Mouse (Mus musculus) MEL (cell line): ENCODE measurements around the gene Grin2d. TPM values are rescaled to one million over a fixed set of nuclear protein-coding genes. Genes with fewer than 3 reads are reported as not detected.

Experiments used
- DNase-seq: peaks from one replicate; pipeline ENCODE4 v3.0.0; 2011; ENCODE audit warnings: low read depth, low spot score
- H3K27ac ChIP-seq: 2 replicates; pipeline ENCODE4 v1.5.1; 2012; ENCODE audit warnings: low read depth, mild to moderate bottlenecking, control low read depth, low read length, moderate library complexity; ENCODE audit not compliant: control insufficient read depth
- H3K27me3 ChIP-seq, 2 experiments: fragments of 150-350 bp in 1 of 2; sonication (generic) in 1 of 2; 2 replicates each; pipeline ENCODE4 v1.6.1; 2012; ENCODE audit warnings: low read length in 2 of 2, mild to moderate bottlenecking in 2 of 2, improper control_type of control experiment in 1 of 2, moderate library complexity in 1 of 2; ENCODE audit not compliant: insufficient read depth in 2 of 2, control insufficient read depth in 1 of 2
- H3K36me3 ChIP-seq, 2 experiments: 2 replicates each; pipeline ENCODE4 v1.6.1; 2012 to 2014; ENCODE audit warnings: low read length in 2 of 2, improper control_type of control experiment in 1 of 2, inconsistent platforms in 1 of 2, mild to moderate bottlenecking in 1 of 2; ENCODE audit not compliant: insufficient read depth in 2 of 2, control insufficient read depth in 1 of 2
- H3K4me1 ChIP-seq, 2 experiments: fragments of 150-350 bp in 1 of 2; sonication (generic) in 1 of 2; 2 replicates each; pipeline ENCODE4 v1.6.1; 2012; ENCODE audit warnings: low read length in 2 of 2, improper control_type of control experiment in 1 of 2, mild to moderate bottlenecking in 1 of 2; ENCODE audit not compliant: insufficient read depth in 2 of 2, control insufficient read depth in 1 of 2
- H3K4me3 ChIP-seq, 2 experiments: fragments of 150-350 bp in 1 of 2; sonication (generic) in 1 of 2; 2 replicates each; pipeline ENCODE4 v1.5.1; 2012; ENCODE audit warnings: low read depth in 2 of 2, low read length in 2 of 2, mild to moderate bottlenecking in 2 of 2, moderate library complexity in 2 of 2, control low read depth in 1 of 2, improper control_type of control experiment in 1 of 2; ENCODE audit not compliant: control insufficient read depth in 1 of 2, insufficient read depth in 1 of 2
- H3K79me2 ChIP-seq: 2 replicates; pipeline ENCODE4 v1.6.1; 2012; ENCODE audit warnings: mild to moderate bottlenecking, low read length, moderate library complexity; ENCODE audit not compliant: control insufficient read depth, poor library complexity, insufficient read depth
- H3K9ac ChIP-seq: 2 replicates; pipeline ENCODE4 v1.6.1; 2012; ENCODE audit warnings: low read depth, mild to moderate bottlenecking, control low read depth, low read length, moderate library complexity; ENCODE audit not compliant: control insufficient read depth, poor library complexity, severe bottlenecking
- H3K9me3 ChIP-seq: fragments of 150-350 bp; sonication (generic); replicated peaks from 2 replicates; pipeline ENCODE4 v1.6.1; 2012; ENCODE audit warnings: mild to moderate bottlenecking, low read length, improper control_type of control experiment, moderate library complexity; ENCODE audit not compliant: insufficient read depth
- BHLHE40 ChIP-seq: IDR thresholded peaks from 2 replicates; pipeline ENCODE4 v1.6.1; 2012; ENCODE audit warnings: low read depth, mild to moderate bottlenecking, inconsistent platforms, low read length, improper control_type of control experiment, borderline replicate concordance
- CHD1 ChIP-seq: IDR thresholded peaks from 2 replicates; pipeline ENCODE4 v1.6.1; 2012; ENCODE audit warnings: low read depth, mild to moderate bottlenecking, inconsistent platforms, low read length, improper control_type of control experiment
- CTCF ChIP-seq, 3 experiments: IDR thresholded peaks in 2 of 3; conservative IDR thresholded peaks in 1 of 3; 2 replicates each; pipeline ENCODE4 v1.5.1; 2011 to 2012; ENCODE audit warnings: low read length in 3 of 3, low read depth in 2 of 3, mild to moderate bottlenecking in 2 of 3, improper control_type of control experiment in 1 of 3, inconsistent platforms in 1 of 3, mixed read lengths in 1 of 3, moderate library complexity in 1 of 3; ENCODE audit not compliant: control insufficient read depth in 1 of 3, insufficient read depth in 1 of 3, poor library complexity in 1 of 3, severe bottlenecking in 1 of 3
- E2F4 ChIP-seq: IDR thresholded peaks from 2 replicates; pipeline ENCODE4 v1.6.1; 2011; ENCODE audit warnings: low read depth, low read length, improper control_type of control experiment, borderline replicate concordance
- ELF1 ChIP-seq: IDR thresholded peaks from 2 replicates; pipeline ENCODE4 v1.6.1; 2014; ENCODE audit warnings: low read depth, mild to moderate bottlenecking, inconsistent platforms, low read length, improper control_type of control experiment, moderate library complexity
- ETS1 ChIP-seq: IDR thresholded peaks from 2 replicates; pipeline ENCODE4 v1.6.1; 2012; ENCODE audit warnings: low read depth, mild to moderate bottlenecking, inconsistent platforms, low read length, improper control_type of control experiment, moderate library complexity
- GATA1 ChIP-seq: IDR thresholded peaks from 2 replicates; pipeline ENCODE4 v1.6.1; 2011; ENCODE audit warnings: low read depth, low read length, improper control_type of control experiment
- HCFC1 ChIP-seq: IDR thresholded peaks from 2 replicates; pipeline ENCODE4 v1.6.1; 2012; ENCODE audit warnings: low read depth, mild to moderate bottlenecking, inconsistent platforms, low read length, improper control_type of control experiment, moderate library complexity
- KAT2A ChIP-seq: conservative IDR thresholded peaks from 2 replicates; pipeline ENCODE4 v1.6.1; 2012; ENCODE audit warnings: low read depth, low read length, improper control_type of control experiment, inconsistent platforms
- MAFK ChIP-seq: IDR thresholded peaks from 2 replicates; pipeline ENCODE4 v1.6.1; 2011; ENCODE audit warnings: low read depth, mild to moderate bottlenecking, low read length, improper control_type of control experiment, borderline replicate concordance
- MEF2A ChIP-seq: IDR thresholded peaks from 2 replicates; pipeline ENCODE4 v1.6.1; 2014; ENCODE audit warnings: low read depth, mild to moderate bottlenecking, inconsistent platforms, low read length, improper control_type of control experiment; ENCODE audit not compliant: poor library complexity, insufficient replicate concordance, severe bottlenecking; ENCODE audit errors: extremely low read depth
- MXI1 ChIP-seq: IDR thresholded peaks from 2 replicates; pipeline ENCODE4 v1.6.1; 2011; ENCODE audit warnings: mild to moderate bottlenecking, low read depth, low read length, improper control_type of control experiment
- MYC ChIP-seq: IDR thresholded peaks from 2 replicates; pipeline ENCODE4 v1.6.1; 2011; ENCODE audit warnings: low read depth, mild to moderate bottlenecking, low read length, improper control_type of control experiment, moderate library complexity
- NRF1 ChIP-seq: IDR thresholded peaks from 2 replicates; pipeline ENCODE4 v1.6.1; 2014; ENCODE audit warnings: low read depth, mild to moderate bottlenecking, inconsistent platforms, low read length, improper control_type of control experiment, moderate library complexity; ENCODE audit not compliant: poor library complexity, insufficient read depth, severe bottlenecking
- RAD21 ChIP-seq: IDR thresholded peaks from 2 replicates; pipeline ENCODE4 v1.6.1; 2011; ENCODE audit warnings: mild to moderate bottlenecking, low read depth, low read length, improper control_type of control experiment
- RCOR1 ChIP-seq: IDR thresholded peaks from 2 replicates; pipeline ENCODE4 v1.6.1; 2012; ENCODE audit warnings: low read depth, mild to moderate bottlenecking, inconsistent platforms, low read length, improper control_type of control experiment
- SIN3A ChIP-seq: IDR thresholded peaks from 2 replicates; pipeline ENCODE4 v1.6.1; 2012; ENCODE audit warnings: low read length, improper control_type of control experiment, inconsistent platforms
- USF1 ChIP-seq: IDR thresholded peaks from 2 replicates; pipeline ENCODE4 v1.6.1; 2014; ENCODE audit warnings: low read depth, mild to moderate bottlenecking, inconsistent platforms, low read length, improper control_type of control experiment, moderate library complexity
- ZNF384 ChIP-seq: IDR thresholded peaks from 2 replicates; pipeline ENCODE4 v1.6.1; 2012; ENCODE audit warnings: low read depth, mild to moderate bottlenecking, inconsistent platforms, low read length, improper control_type of control experiment
- polyA plus RNA-seq, 2 experiments: library from polyadenylated mRNA; stranded (reverse) in 1 of 2; unstranded in 1 of 2; fragments of >175 nt in 1 of 2; fragments of >200 nt in 1 of 2; gene quantifications; 2 replicates each; pipeline versions ENCODE4 v1.2.1 to v1.2.4; 2012; ENCODE audit warnings: low replicate concordance in 2 of 2, low read depth in 1 of 2; ENCODE audit not compliant: insufficient read length in 2 of 2, insufficient read depth in 1 of 2, missing spikeins in 1 of 2
- total RNA-seq: library from RNA; depleted of rRNA; stranded (reverse); fragments of 300-350 nt; gene quantifications from 2 replicates; pipeline ENCODE4 v1.2.3, GENCODE M21; 2012

Gene Grin2d
- total and polyA plus RNA-seq, 3 experiments, result 0.19 to 0.57 TPM; not detected in 1

- no peaks in the 10 kb centered on the region for H3K27me3 ChIP-seq
- no peak overlapping the region for H3K9ac ChIP-seq
- DNase-seq, result no peak
- H3K4me1 ChIP-seq, result peaks cover 0 to 3% of the 10 kb centered on the region in 2 experiments; a peak in 1 of 4 replicates
- no peak overlapping the region for H3K27ac ChIP-seq
- TF ChIP-seq MAFK (no peak), RCOR1 (no peak), USF1 (no peak), HCFC1 (no peak)
- H3K79me2 ChIP-seq, result no peaks in the 10 kb centered on the region
- no peaks in the 10 kb centered on the region for H3K9me3 ChIP-seq
- no peak overlapping the region for H3K4me3 ChIP-seq
- no peaks in the 10 kb centered on the region; a peak in 1 of 4 replicates for H3K36me3 ChIP-seq
Observed at GRCm38 (mm10) chr7:45819843-45820242, 58.3 kb downstream of the Grin2d start.

- peaks cover 12% of the 10 kb centered on the region for H3K79me2 ChIP-seq
- H3K9ac ChIP-seq, result no peak overlapping the region
- H3K4me1 ChIP-seq, result peaks cover 11 to 22% of the 10 kb centered on the region in 2 experiments
- no peaks in the 10 kb centered on the region for H3K9me3 ChIP-seq
- peaks cover 2 to 13% of the 10 kb centered on the region in 2 experiments; a peak in 3 of 4 replicates for H3K36me3 ChIP-seq
- no peak overlapping the region for H3K27ac ChIP-seq
- no peak overlapping the region for H3K4me3 ChIP-seq
- no peaks in the 10 kb centered on the region for H3K27me3 ChIP-seq
- DNase-seq, result no peak
- TF ChIP-seq CHD1 (no peak), HCFC1 (no peak)
- TF ChIP-seq, all 39 proteins: peak for 0
Observed at GRCm38 (mm10) chr7:45815984-45816351, 62.2 kb downstream of the Grin2d start.

- peaks cover 4 to 13% of the 10 kb centered on the region in 2 experiments; a peak in 3 of 4 replicates for H3K36me3 ChIP-seq
- H3K79me2 ChIP-seq, result peaks cover 12% of the 10 kb centered on the region
- no peak overlapping the region for H3K27ac ChIP-seq
- DNase-seq, result no peak
- TF ChIP-seq HCFC1, result no peak
- no peak for TF ChIP-seq SIN3A
- TF ChIP-seq E2F4, result no peak
- TF ChIP-seq CHD1, result no peak
- no peak for TF ChIP-seq NRF1
- TF ChIP-seq ELF1, result no peak
- no peak for TF ChIP-seq CTCF (IDR thresholded peaks at IDR 0.05 in 2 of 3, conservative IDR thresholded peaks at IDR 0.05 in 1 of 3; ENCODE audit: control insufficient read depth in 1 of 3, insufficient read depth in 1 of 3, low read depth in 2 of 3, low read length in 3 of 3, poor library complexity in 1 of 3, severe bottlenecking in 1 of 3)
- TF ChIP-seq MXI1, result no peak
- no peak for TF ChIP-seq BHLHE40
- TF ChIP-seq GATA1, result no peak
- no peak for TF ChIP-seq RAD21
- no peak for TF ChIP-seq KAT2A
- TF ChIP-seq MYC, result no peak
- no peak for TF ChIP-seq ZNF384
- TF ChIP-seq ETS1, result no peak
- no peak for TF ChIP-seq MEF2A
- TF ChIP-seq, all 39 proteins: peak for 0
- no peaks in the 10 kb centered on the region for H3K9me3 ChIP-seq
- peaks cover 11 to 22% of the 10 kb centered on the region in 2 experiments for H3K4me1 ChIP-seq
- no peak overlapping the region for H3K9ac ChIP-seq
- no peaks in the 10 kb centered on the region for H3K27me3 ChIP-seq
- H3K4me3 ChIP-seq, result no peak overlapping the region
Observed at GRCm38 (mm10) chr7:45815323-45815983, 62.7 kb downstream of the Grin2d start.
